Mouse (Mus musculus): ENCODE results near the gene A630001G21Rik.

GRCm38 (mm10) chr1:85705552-85705951 is 72.9 kb downstream of the A630001G21Rik start:
- TF ChIP-seq JUND (IDR thresholded peaks at IDR 0.05; ENCODE audit: low read depth, low read length) (no peak), POLR2A (IDR thresholded peaks at IDR 0.05; ENCODE audit: control insufficient read depth in 1 of 2, insufficient read depth in 1 of 2, low read depth in 1 of 2, low read length in 2 of 2, poor library complexity in 1 of 2) (no peak), MAFK (IDR thresholded peaks at IDR 0.05; ENCODE audit: borderline replicate concordance, low read depth, low read length) (no peak), UBTF (IDR thresholded peaks at IDR 0.05; ENCODE audit: borderline replicate concordance, insufficient read depth, low read depth, low read length) (no peak), CTCF (IDR thresholded peaks at IDR 0.05 in 2 of 3, conservative IDR thresholded peaks at IDR 0.05 in 1 of 3; ENCODE audit: control insufficient read depth in 1 of 3, insufficient read depth in 1 of 3, low read depth in 2 of 3, low read length in 3 of 3, poor library complexity in 1 of 3, severe bottlenecking in 1 of 3) (no peak), MAX (IDR thresholded peaks at IDR 0.05; ENCODE audit: low read length) (no peak), MYC (IDR thresholded peaks at IDR 0.05; ENCODE audit: low read depth, low read length) (no peak), CHD1 (IDR thresholded peaks at IDR 0.05; ENCODE audit: low read depth, low read length) (no peak), CHD2 (IDR thresholded peaks at IDR 0.05; ENCODE audit: low read length) (no peak), MEF2A (IDR thresholded peaks at IDR 0.05; ENCODE audit: extremely low read depth, insufficient replicate concordance, low read depth, low read length, poor library complexity, severe bottlenecking) (no peak), TBP (IDR thresholded peaks at IDR 0.05; ENCODE audit: low read depth, low read length) (no peak)

All from MEL (cell line).